Mouse (Mus musculus): ENCODE results near the gene Shisa8. TPM values are rescaled to one million over a fixed set of nuclear protein-coding genes. Genes with fewer than 3 reads are reported as not detected.

The Shisa8 gene
- polyA plus RNA-seq, 1 experiment from 2014 or later = not detected

DNA sequence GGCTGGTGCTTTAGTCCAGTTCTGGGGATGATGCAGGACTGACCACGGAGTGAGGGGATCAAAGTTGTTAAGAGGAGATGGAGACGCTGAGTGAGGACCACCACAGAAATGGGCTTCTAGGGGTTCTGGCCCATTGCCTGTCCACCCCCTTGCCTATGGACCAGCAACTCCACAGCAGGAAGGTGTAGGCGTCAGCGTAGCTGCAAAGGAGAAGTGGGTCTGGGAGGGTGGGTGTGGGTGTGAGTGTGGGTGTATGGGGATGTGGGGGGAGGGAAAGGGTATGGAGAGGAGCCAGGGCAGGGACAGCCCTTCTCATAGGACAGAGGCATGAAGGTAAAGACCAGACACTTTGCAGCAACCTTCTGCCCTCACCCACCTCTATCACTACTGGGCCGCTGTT, 13.2 kb upstream of the Shisa8 start:
- H3K27me3 ChIP-seq (ENCODE audit: control insufficient read depth, insufficient read depth, low read length) = peaks cover 11% of the 10 kb centered on the region
- WGBS = 84% methylated on average over 5 of the region's 5 CpGs
- H3K4me2 ChIP-seq (ENCODE audit: low read depth, low read length) = no peak overlapping the region
- no peaks in the 10 kb centered on the region for H3K9me3 ChIP-seq (replicated peaks; ENCODE audit: control insufficient read depth, low read length)
- no peak overlapping the region for H3K4me3 ChIP-seq (replicated peaks; ENCODE audit: low read length)
- no peak for ATAC-seq (ENCODE audit: insufficient read depth, low FRiP score)
- no peak overlapping the region for H3K9ac ChIP-seq (ENCODE audit: low read length)
- H3K27ac ChIP-seq (ENCODE audit: low read length) = no peak overlapping the region
- peaks cover 10% of the 10 kb centered on the region for H3K4me1 ChIP-seq (ENCODE audit: control insufficient read depth, insufficient read depth, low read length)
- no peaks in the 10 kb centered on the region for H3K36me3 ChIP-seq (ENCODE audit: control insufficient read depth, insufficient read depth, low read length)

DNA sequence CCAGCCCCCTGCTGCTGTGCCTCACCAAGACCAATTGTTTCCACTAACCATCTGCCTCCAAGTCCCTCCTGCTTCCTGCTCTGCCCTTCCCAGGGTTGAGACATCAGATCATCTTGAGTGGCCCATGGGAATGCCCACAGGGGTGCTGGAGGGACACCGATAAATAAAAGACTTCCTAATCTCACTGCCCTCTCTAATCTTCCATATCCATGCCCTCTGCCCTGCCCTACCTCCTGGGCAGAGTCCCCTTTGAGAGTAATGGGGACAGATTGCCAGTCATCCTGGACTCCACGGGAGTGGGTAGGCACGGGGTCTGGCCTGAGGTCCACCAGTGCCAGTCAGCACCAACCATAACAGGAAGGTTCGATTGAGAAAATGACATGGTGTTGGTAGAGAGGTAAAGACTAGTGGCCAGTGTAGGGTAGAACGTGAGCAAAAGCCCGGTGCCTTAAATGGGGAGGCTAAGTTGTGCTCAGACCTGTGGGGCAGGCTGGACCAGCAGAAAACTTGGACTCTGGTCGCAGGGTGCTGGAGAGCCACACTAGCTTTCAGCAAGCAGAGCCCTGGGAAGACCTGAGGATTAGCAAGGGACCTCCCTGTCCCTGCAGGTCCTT, 12.1 kb upstream of the Shisa8 start:
- no peaks in the 10 kb centered on the region for H3K9me3 ChIP-seq (replicated peaks; ENCODE audit: control insufficient read depth, low read length)
- H3K4me1 ChIP-seq (ENCODE audit: control insufficient read depth, insufficient read depth, low read length) = peaks cover 10% of the 10 kb centered on the region
- H3K27ac ChIP-seq (ENCODE audit: low read length) = no peak overlapping the region
- no peak for ATAC-seq (ENCODE audit: insufficient read depth, low FRiP score)
- H3K27me3 ChIP-seq (ENCODE audit: control insufficient read depth, insufficient read depth, low read length) = peaks cover 11% of the 10 kb centered on the region
- WGBS = 41% methylated on average over 7 of the region's 7 CpGs
- no peak overlapping the region for H3K9ac ChIP-seq (ENCODE audit: low read length)
- no peaks in the 10 kb centered on the region for H3K36me3 ChIP-seq (ENCODE audit: control insufficient read depth, insufficient read depth, low read length)
- peak overlapping the region; percentile 69 for H3K4me2 ChIP-seq (ENCODE audit: low read depth, low read length)
- H3K4me3 ChIP-seq (replicated peaks; ENCODE audit: low read length) = peak overlapping the region; percentile 43; the same call in 1 of the 2 replicates

DNA sequence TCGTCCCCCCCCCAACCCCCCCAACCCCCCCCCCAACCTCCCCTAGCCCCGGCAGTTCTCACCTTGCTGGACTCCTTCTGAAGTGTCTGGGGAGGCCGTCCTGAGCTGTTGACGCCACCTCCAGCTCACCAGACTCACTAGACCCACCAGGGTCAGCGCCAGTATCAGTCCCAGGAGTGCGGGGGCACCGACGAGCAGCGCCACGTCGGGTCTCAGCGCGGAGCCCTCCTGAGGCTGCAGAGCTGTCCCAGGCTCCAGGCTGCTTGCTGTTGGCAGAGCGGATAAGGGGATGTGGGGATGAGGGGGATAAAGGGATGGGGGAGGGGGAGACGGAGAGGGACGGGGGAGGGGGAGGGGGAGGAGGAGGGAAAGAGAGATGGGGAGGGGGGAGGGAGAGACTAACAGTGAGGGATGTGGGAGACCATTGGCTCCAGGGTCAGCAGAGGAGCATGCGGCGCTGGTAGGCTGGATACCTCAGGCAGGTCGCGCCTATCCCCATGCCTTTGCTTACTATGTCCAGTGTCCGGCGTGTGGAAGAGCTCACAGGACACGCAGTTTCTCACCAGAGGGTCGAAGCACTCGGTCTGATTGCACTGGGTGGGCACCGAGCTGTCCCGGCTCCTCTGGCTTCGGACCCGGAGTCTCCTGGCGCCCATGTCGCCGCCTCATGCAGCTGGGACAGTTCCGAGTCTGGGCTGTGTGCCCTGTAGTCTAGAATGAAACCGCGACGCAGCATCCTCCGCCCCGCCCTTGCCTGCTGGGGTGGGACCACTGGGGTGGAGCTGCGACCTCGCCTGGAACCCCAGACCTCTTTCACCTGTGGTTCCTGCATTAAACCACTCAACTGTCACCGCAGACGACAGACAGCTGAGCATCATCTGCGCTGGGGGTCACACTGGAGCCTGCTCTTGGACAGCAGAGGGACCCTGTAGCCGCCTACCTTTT, 11.3 kb upstream of the Shisa8 start, which contains the start of gene Tnfrsf13c:
TSS of gene Tnfrsf13c (minus strand) at position 713 of the 945 bp plus-strand sequence.
- H3K36me3 ChIP-seq (ENCODE audit: control insufficient read depth, insufficient read depth, low read length) = no peaks in the 10 kb centered on the region
- peak within 1 kb of the TSS; percentile 61 for H3K9ac ChIP-seq (ENCODE audit: low read length)
- WGBS = 3% methylated on average over 44 of the region's 44 CpGs
- H3K27ac ChIP-seq (ENCODE audit: low read length) = no peak within 1 kb of the TSS
- H3K27me3 ChIP-seq (ENCODE audit: control insufficient read depth, insufficient read depth, low read length) = peaks cover 11% of the 10 kb centered on the region
- peaks cover 10% of the 10 kb centered on the region for H3K4me1 ChIP-seq (ENCODE audit: control insufficient read depth, insufficient read depth, low read length)
- no peak for ATAC-seq (ENCODE audit: insufficient read depth, low FRiP score)
- peak within 1 kb of the TSS; percentile 69 for H3K4me2 ChIP-seq (ENCODE audit: low read depth, low read length)
- peak within 1 kb of the TSS; percentile 43 for H3K4me3 ChIP-seq (replicated peaks; ENCODE audit: low read length)
- H3K9me3 ChIP-seq (replicated peaks; ENCODE audit: control insufficient read depth, low read length) = no peaks in the 10 kb centered on the region

DNA sequence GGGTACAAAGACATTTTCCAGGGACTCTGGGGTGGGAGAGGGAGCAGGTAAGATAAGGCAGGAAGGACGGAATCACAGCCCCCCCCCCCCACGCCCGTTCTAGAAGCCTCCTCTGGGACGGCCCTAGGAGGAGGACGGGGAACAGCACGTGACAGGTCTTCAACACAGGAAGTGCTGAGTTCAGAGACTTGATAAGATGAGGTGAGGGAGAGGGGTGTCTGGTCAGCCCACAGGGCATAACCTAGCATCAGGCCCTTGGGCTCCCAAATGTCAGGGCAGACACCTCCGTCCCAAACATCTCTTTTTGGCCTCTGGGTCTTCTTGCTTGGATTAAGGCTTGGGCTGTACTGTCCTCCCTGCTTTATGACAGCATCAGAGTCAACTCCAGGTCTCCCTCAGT, 10.6 kb upstream of the Shisa8 start:
- ATAC-seq (ENCODE audit: insufficient read depth, low FRiP score) = no peak
- Histone ChIP-seq H3K27me3 (ENCODE audit: control insufficient read depth, insufficient read depth, low read length) (peaks cover 11% of the 10 kb centered on the region), H3K4me1 (ENCODE audit: control insufficient read depth, insufficient read depth, low read length) (peaks cover 10% of the 10 kb centered on the region), H3K9ac (ENCODE audit: low read length) (no peak overlapping the region), H3K9me3 (replicated peaks; ENCODE audit: control insufficient read depth, low read length) (no peaks in the 10 kb centered on the region), H3K4me2 (ENCODE audit: low read depth, low read length) (no peak overlapping the region), H3K4me3 (replicated peaks; ENCODE audit: low read length) (no peak overlapping the region), H3K27ac (ENCODE audit: low read length) (no peak overlapping the region), H3K36me3 (ENCODE audit: control insufficient read depth, insufficient read depth, low read length) (no peaks in the 10 kb centered on the region)
- 34% methylated on average over 7 of the region's 7 CpGs for WGBS

DNA sequence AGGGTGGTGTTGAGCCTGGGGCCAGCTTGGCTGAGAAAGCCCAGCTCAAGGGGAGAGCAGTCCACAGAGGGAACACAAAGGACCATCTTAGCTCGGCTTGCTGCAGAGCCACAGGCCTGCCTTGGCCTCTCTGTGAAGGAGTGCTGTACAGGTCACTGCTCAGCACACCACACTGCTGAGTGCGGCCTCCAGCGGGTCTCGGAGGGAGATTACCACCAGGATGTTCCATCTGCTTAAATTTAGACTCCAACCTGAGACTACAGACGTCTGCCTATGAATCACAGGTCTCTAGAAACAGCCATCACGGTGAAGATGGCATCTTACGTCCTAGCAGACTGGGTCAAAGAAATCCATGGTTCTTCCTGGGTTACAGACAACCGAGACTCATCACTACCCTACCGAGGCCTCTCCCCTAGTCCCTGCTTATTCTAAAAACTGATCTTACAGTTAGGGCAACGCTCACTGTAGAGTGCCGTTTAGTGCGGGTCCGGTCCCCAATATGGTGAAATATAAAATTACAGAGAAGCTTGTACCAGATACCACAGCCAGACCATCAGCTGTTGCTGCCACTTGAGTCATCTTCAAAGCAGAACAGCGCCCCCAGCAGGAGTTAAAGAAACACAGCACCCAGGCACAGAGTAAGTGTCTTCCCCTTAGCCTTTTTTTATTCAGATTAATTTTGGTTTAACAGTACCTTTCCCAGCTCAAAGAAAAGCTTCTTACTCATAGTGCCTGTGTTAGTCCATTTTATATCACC, 8.7 kb upstream of the Shisa8 start:
- Histone ChIP-seq H3K36me3 (ENCODE audit: control insufficient read depth, insufficient read depth, low read length) (no peaks in the 10 kb centered on the region), H3K9ac (ENCODE audit: low read length) (no peak overlapping the region), H3K4me2 (ENCODE audit: low read depth, low read length) (no peak overlapping the region), H3K27me3 (ENCODE audit: control insufficient read depth, insufficient read depth, low read length) (peaks cover 22% of the 10 kb centered on the region), H3K9me3 (replicated peaks; ENCODE audit: control insufficient read depth, low read length) (no peaks in the 10 kb centered on the region), H3K4me1 (ENCODE audit: control insufficient read depth, insufficient read depth, low read length) (peaks cover 10% of the 10 kb centered on the region), H3K4me3 (replicated peaks; ENCODE audit: low read length) (no peak overlapping the region), H3K27ac (ENCODE audit: low read length) (no peak overlapping the region)
- no peak for ATAC-seq (ENCODE audit: insufficient read depth, low FRiP score)
- WGBS = 69% methylated on average over 14 of the region's 14 CpGs

DNA sequence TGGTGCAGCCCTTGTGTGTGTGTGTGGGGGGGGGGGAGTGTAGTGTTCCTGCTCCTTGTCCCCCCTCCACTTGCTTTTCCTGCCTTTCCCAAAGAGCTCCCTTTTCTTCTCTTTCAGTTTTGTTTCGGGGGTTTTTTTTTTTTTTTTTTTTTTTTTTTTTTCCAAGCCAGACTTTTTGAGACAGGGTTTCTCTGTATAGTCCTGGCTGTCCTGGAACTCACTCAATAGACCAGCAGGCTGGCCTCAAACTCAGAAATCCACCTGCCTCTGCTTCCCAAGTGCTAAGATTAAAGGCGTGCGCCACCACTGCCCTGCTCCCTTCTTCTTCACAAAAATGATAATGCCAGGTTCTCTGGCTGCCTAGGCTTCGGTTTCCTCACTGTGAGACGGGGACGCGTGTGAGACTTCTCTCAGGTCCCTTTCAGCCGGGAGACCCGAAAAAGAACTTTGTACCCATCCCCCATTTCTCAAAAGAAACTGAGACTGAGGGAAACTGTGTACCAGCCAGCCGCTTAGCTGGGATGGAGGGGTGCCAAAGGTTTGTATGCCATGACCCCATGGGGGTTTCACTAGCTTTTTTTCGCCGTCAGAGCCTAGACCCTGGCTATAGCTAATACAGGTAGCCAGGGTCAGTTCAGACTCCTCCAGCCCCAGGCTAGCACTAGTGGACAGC, 7.5 kb upstream of the Shisa8 start:
- Histone ChIP-seq H3K4me2 (ENCODE audit: low read depth, low read length) (no peak overlapping the region), H3K36me3 (ENCODE audit: control insufficient read depth, insufficient read depth, low read length) (no peaks in the 10 kb centered on the region), H3K9me3 (replicated peaks; ENCODE audit: control insufficient read depth, low read length) (no peaks in the 10 kb centered on the region), H3K27me3 (ENCODE audit: control insufficient read depth, insufficient read depth, low read length) (peaks cover 34% of the 10 kb centered on the region), H3K4me1 (ENCODE audit: control insufficient read depth, insufficient read depth, low read length) (peaks cover 10% of the 10 kb centered on the region), H3K4me3 (replicated peaks; ENCODE audit: low read length) (no peak overlapping the region), H3K9ac (ENCODE audit: low read length) (no peak overlapping the region), H3K27ac (ENCODE audit: low read length) (no peak overlapping the region)
- no peak for ATAC-seq (ENCODE audit: insufficient read depth, low FRiP score)
- WGBS = 81% methylated on average over 11 of the region's 12 CpGs

DNA sequence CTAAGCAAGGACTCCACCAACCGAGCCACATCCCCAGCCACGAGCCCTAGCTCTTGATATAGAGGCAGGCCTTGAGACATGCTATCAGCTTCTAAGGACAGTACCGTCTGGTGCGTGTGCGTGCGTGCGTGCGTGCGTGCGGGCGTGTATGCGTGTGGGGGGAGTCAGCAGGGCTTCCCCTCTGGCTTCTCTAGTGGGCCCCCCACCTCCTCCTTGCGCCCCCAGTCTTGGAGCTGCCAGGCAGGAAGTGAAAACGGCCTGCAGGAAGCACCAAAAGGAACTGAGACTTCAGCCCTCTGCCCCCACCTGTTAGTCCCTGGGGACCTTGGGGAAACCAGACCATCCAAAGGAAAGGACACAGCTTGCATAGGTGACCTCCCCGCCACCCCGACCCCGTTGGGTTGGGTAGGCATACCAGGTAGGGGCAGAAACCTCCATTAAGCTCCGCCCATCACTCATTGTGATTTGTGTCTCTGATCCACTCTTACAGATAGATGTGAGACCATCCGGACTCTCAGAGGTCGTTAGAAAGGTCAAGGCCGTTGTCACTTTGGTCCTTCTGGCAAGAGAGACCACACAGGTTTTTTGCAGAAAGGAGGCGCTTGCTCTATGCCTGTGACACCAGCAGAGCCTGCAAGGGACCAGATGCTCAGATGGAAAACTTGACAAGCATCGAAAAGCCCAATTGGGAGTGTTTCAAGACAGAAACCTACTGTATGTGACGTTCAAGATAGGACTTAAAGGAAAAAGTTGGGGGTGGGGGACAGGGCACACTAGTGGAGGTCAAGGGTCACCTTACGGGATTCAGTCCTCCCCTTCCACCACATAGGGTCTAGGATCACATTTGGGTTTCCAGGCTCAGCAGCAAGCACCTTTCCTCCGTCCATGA, 6.4 kb upstream of the Shisa8 start:
- 71% methylated on average over 26 of the region's 26 CpGs for WGBS
- no peak overlapping the region for H3K27ac ChIP-seq (ENCODE audit: low read length)
- no peak overlapping the region for H3K4me2 ChIP-seq (ENCODE audit: low read depth, low read length)
- ATAC-seq (ENCODE audit: insufficient read depth, low FRiP score) = no peak
- H3K4me3 ChIP-seq (replicated peaks; ENCODE audit: low read length) = no peak overlapping the region
- no peaks in the 10 kb centered on the region for H3K9me3 ChIP-seq (replicated peaks; ENCODE audit: control insufficient read depth, low read length)
- no peaks in the 10 kb centered on the region for H3K36me3 ChIP-seq (ENCODE audit: control insufficient read depth, insufficient read depth, low read length)
- no peak overlapping the region for H3K9ac ChIP-seq (ENCODE audit: low read length)
- H3K27me3 ChIP-seq (ENCODE audit: control insufficient read depth, insufficient read depth, low read length) = peaks cover 33% of the 10 kb centered on the region
- H3K4me1 ChIP-seq (ENCODE audit: control insufficient read depth, insufficient read depth, low read length) = 0 out of 2 replicates have a peak, but pooled peaks cover 5% of the 10 kb centered on the region

DNA sequence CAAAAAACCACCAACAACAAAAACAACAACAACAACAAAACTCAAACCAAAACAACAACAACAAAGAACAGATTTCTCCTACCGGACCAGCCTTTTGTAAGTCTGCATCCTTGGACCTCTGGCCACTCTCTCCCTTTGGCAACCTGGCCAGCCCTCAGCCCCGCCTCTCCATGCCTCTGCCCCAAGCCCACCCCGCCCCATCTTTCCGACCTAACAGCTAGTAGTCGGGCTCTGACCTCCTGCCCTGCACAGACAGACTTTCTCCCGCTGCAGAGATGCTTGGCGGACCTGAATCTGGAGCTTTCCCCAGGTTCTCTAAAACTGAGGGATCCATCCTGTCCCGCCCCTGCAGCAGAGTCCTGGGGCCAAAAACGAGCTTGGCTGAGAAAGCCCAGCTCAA, 5.4 kb upstream of the Shisa8 start:
- Histone ChIP-seq H3K36me3 (ENCODE audit: control insufficient read depth, insufficient read depth, low read length) (no peaks in the 10 kb centered on the region), H3K9ac (ENCODE audit: low read length) (no peak overlapping the region), H3K4me2 (ENCODE audit: low read depth, low read length) (no peak overlapping the region), H3K27me3 (ENCODE audit: control insufficient read depth, insufficient read depth, low read length) (peaks cover 43% of the 10 kb centered on the region), H3K9me3 (replicated peaks; ENCODE audit: control insufficient read depth, low read length) (no peaks in the 10 kb centered on the region), H3K4me3 (replicated peaks; ENCODE audit: low read length) (no peak overlapping the region), H3K4me1 (ENCODE audit: control insufficient read depth, insufficient read depth, low read length) (no peaks in the 10 kb centered on the region), H3K27ac (ENCODE audit: low read length) (no peak overlapping the region)
- no peak for ATAC-seq (ENCODE audit: insufficient read depth, low FRiP score)
- WGBS = 34% methylated on average over 9 of the region's 9 CpGs
